Comparison of ENCODE assay signal across 8 mouse cellular contexts in genomic region chr4:126253637-126254272, GRCm38 (mm10). TPM values are rescaled to one million over a fixed set of nuclear protein-coding genes. Genes with fewer than 3 reads are reported as not detected.
A peak's percentile ranks its signal among the peaks of the same experiment; 100 is the strongest.
DNase-seq lines count a peak whose midpoint lies in the region; ATAC-seq and TF ChIP-seq lines count a peak whose summit lies in the region.

No protein-coding gene starts in this region.

- peaks cover 42% of the 10 kb centered on the region for H3K4me1 ChIP-seq in cerebellum, adult 2 months (ENCODE audit: control insufficient read depth, insufficient read depth, low read length)
- H3K4me1 ChIP-seq in forebrain, embryonic 16.5 days (replicated peaks; ENCODE audit: control insufficient read depth, insufficient read depth, low read length), result peaks cover 60% of the 10 kb centered on the region
- peaks cover 31% of the 10 kb centered on the region for H3K4me1 ChIP-seq in liver, embryonic 16.5 days (ENCODE audit: control insufficient read depth, low read depth, low read length)

- ATAC-seq in forebrain, embryonic 16.5 days, result no peak
- no peak for ATAC-seq in liver, embryonic 16.5 days (ENCODE audit: low read depth)

- H3K27ac ChIP-seq in cerebellum, adult 2 months (ENCODE audit: insufficient read depth, low read length), result peak overlapping the region; percentile 100; the same call in 1 of the 2 replicates
- no peak overlapping the region for H3K27ac ChIP-seq in forebrain, embryonic 16.5 days (ENCODE audit: low read length)
- H3K27ac ChIP-seq in liver, embryonic 16.5 days (ENCODE audit: low read length), result no peak overlapping the region

- H3K27me3 ChIP-seq in cerebellum, adult 2 months (ENCODE audit: control insufficient read depth, insufficient read depth, low read length), result no peaks in the 10 kb centered on the region
- H3K27me3 ChIP-seq in forebrain, embryonic 16.5 days (replicated peaks; ENCODE audit: control insufficient read depth, insufficient read depth, low read length), result no peaks in the 10 kb centered on the region
- peaks cover 28% of the 10 kb centered on the region for H3K27me3 ChIP-seq in liver, embryonic 16.5 days (ENCODE audit: control insufficient read depth, insufficient read depth, low read depth, low read length)

- no peaks in the 10 kb centered on the region for H3K36me3 ChIP-seq in forebrain, embryonic 16.5 days (ENCODE audit: control insufficient read depth, insufficient read depth)
- no peaks in the 10 kb centered on the region for H3K36me3 ChIP-seq in liver, embryonic 16.5 days (ENCODE audit: control insufficient read depth, insufficient read depth)

- peak in 1 of 2 experiments; percentile 37 for DNase-seq in cerebellum, adult 2 months
- DNase-seq in cerebellum, postnatal 10 days, result no peak
- peak; percentile 38 for DNase-seq in 416B (ENCODE audit: low read depth)
- DNase-seq in urinary bladder, postnatal 4 days (ENCODE audit: low spot score in 2 of 2), result no peak
- DNase-seq in left cerebral cortex, postnatal 14 days (ENCODE audit: low spot score in 2 of 2), result no peak
- DNase-seq in cerebellum, postnatal 4 days (ENCODE audit: low spot score in 2 of 2), result no peak

- H3K9me3 ChIP-seq in forebrain, embryonic 16.5 days (ENCODE audit: control insufficient read depth, low read length), result no peaks in the 10 kb centered on the region
- H3K9me3 ChIP-seq in liver, embryonic 16.5 days (replicated peaks; ENCODE audit: control insufficient read depth, low read length), result no peaks in the 10 kb centered on the region

- H3K9ac ChIP-seq in forebrain, embryonic 16.5 days (replicated peaks; ENCODE audit: low read depth, low read length), result peak overlapping the region; percentile 94
- H3K9ac ChIP-seq in liver, embryonic 16.5 days (ENCODE audit: low read depth, low read length), result no peak overlapping the region

- H3K4me3 ChIP-seq in cerebellum, adult 2 months (replicated peaks; ENCODE audit: insufficient read depth, low read depth, low read length), result peak overlapping the region; percentile 97
- peak overlapping the region; percentile 94 for H3K4me3 ChIP-seq in forebrain, embryonic 16.5 days (replicated peaks; ENCODE audit: low read length)
- no peak overlapping the region for H3K4me3 ChIP-seq in liver, embryonic 16.5 days (ENCODE audit: low read depth, low read length)

- intact Hi-C loops in left cerebral cortex, postnatal 14 days (cut with DNase I), result no loop called here

- no peak for TF ChIP-seq CTCF in cerebellum, adult 2 months (IDR thresholded peaks at IDR 0.05; ENCODE audit: borderline replicate concordance, insufficient read depth, low read depth, low read length)

- WGBS in cerebellum, adult 2 months, result 26% methylated on average over 14 of the region's 14 CpGs
- WGBS in forebrain, embryonic 16.5 days, result 65% methylated on average over 14 of the region's 14 CpGs
- WGBS in liver, embryonic 16.5 days (ENCODE audit: insufficient replicate concordance), result 60% methylated on average over 14 of the region's 14 CpGs

- no peak for TF ChIP-seq POLR2A in cerebellum, adult 2 months (IDR thresholded peaks at IDR 0.05; ENCODE audit: borderline replicate concordance, insufficient read depth, low read length)

- H3K4me2 ChIP-seq in forebrain, embryonic 16.5 days (ENCODE audit: low read length), result peak overlapping the region; percentile 89
- H3K4me2 ChIP-seq in liver, embryonic 16.5 days (ENCODE audit: low read depth, low read length), result 0 out of 2 replicates have a peak overlapping the region, but pooled peaks have one; percentile 99

RNA-seq across cellular contexts. Expression of gene Map7d1, which starts 2.4 kb away (rescaled TPM):
- polyA plus RNA-seq in cerebellum, adult 2 months (2012; rRNA removed), result 274 and 283 TPM in 2 replicates
- 64.7 and 68.7 TPM in 2 replicates for polyA plus RNA-seq in forebrain, embryonic 16.5 days (2015; fragmentation: Nextera tagmentation; extraction: Ambion mirVana)
- 4.6 and 5.8 TPM in 2 replicates for polyA plus RNA-seq in liver, embryonic 16.5 days (2015; fragmentation: Nextera tagmentation; extraction: Ambion mirVana)
- 100 to 1,000 TPM; 241 to 264 TPM for total RNA-seq in left cerebral cortex, postnatal 14 days (2021)

RNA-seq across cellular contexts. Expression of gene Trappc3, which starts 8.4 kb away (rescaled TPM):
- polyA plus RNA-seq in cerebellum, adult 2 months (2012; rRNA removed), result 175 TPM in 2 replicates
- polyA plus RNA-seq in forebrain, embryonic 16.5 days (2015; fragmentation: Nextera tagmentation; extraction: Ambion mirVana), result 179 and 192 TPM in 2 replicates
- 29.3 and 32.4 TPM in 2 replicates for polyA plus RNA-seq in liver, embryonic 16.5 days (2015; fragmentation: Nextera tagmentation; extraction: Ambion mirVana)
- total RNA-seq in left cerebral cortex, postnatal 14 days (2021), result 10 to 100 TPM; 82.0 to 85.4 TPM

RNA-seq across cellular contexts. Expression of gene Col8a2, which starts 32.8 kb away (rescaled TPM):
- polyA plus RNA-seq in cerebellum, adult 2 months (2012; rRNA removed), result 0.93 and 2.0 TPM in 2 replicates
- polyA plus RNA-seq in forebrain, embryonic 16.5 days (2015; fragmentation: Nextera tagmentation; extraction: Ambion mirVana), result 2.1 and 3.6 TPM in 2 replicates
- 0.57 and 0.71 TPM in 2 replicates for polyA plus RNA-seq in liver, embryonic 16.5 days (2015; fragmentation: Nextera tagmentation; extraction: Ambion mirVana)
- 1 to 10 TPM; 2.9 to 3.4 TPM for total RNA-seq in left cerebral cortex, postnatal 14 days (2021)

RNA-seq across cellular contexts. Expression of gene Thrap3, which starts 51.2 kb away (rescaled TPM):
- 122 TPM in 2 replicates for polyA plus RNA-seq in cerebellum, adult 2 months (2012; rRNA removed)
- polyA plus RNA-seq in forebrain, embryonic 16.5 days (2015; fragmentation: Nextera tagmentation; extraction: Ambion mirVana), result 172 and 187 TPM in 2 replicates
- polyA plus RNA-seq in liver, embryonic 16.5 days (2015; fragmentation: Nextera tagmentation; extraction: Ambion mirVana), result 78.1 and 78.4 TPM in 2 replicates
- total RNA-seq in left cerebral cortex, postnatal 14 days (2021), result 100 to 1,000 TPM; 129 to 147 TPM
